Mouse (Mus musculus): ENCODE measurements around the gene Slc1a2.

GRCm38 (mm10) chr2:102809436-102809835, 151.0 kb downstream of the Slc1a2 start:
- no peak for TF ChIP-seq POLR2A (IDR thresholded peaks at IDR 0.05; ENCODE audit: low read depth, low read length)
- no peak for TF ChIP-seq CTCF (conservative IDR thresholded peaks at IDR 0.05; ENCODE audit: insufficient read depth, insufficient read length, low read depth, low read length)
